Mouse (Mus musculus) liver, adult 2 months (tissue): ENCODE measurements around the gene Mdga2.

Experiments used
- CTCF ChIP-seq: fragments of 200-500 bp; IDR thresholded peaks from 2 replicates; pipeline ENCODE4 v1.5.1; 2011; ENCODE audit warnings: low read depth, low read length, control low read depth
- POLR2A ChIP-seq: fragments of 200-500 bp; IDR thresholded peaks from 2 replicates; pipeline ENCODE4 v1.6.1; 2011; ENCODE audit warnings: low read length, control low read depth; ENCODE audit not compliant: insufficient read depth; ENCODE audit errors: extremely low read depth

DNA sequence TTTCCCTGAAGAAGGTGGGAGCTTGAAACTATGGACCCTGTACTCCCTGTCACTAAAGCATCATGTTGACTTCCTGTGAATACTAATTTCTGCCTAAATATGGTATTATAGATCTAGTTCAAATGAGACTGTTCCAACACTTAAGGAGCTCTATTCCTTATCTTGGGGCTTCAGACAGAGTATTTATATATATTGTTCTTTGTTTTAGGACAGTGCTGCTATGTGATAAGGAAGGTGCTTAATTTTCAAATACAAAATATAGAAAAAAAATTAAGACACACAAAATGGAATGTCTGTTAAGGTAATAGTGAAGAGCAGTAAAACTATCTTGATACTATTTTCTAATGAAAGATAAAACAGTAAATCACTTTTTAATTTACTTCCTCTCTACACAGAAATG, 517.3 kb downstream of the Mdga2 start:
- TF ChIP-seq POLR2A (no peak), CTCF (no peak)
